Mouse (Mus musculus): Measurements from ENCODE around the gene Rbl1.

GRCm38 (mm10) chr2:157100319-157100605 is 104.1 kb downstream of the Rbl1 start:
- TF ChIP-seq CTCF (IDR thresholded peaks at IDR 0.05 in 2 of 3, conservative IDR thresholded peaks at IDR 0.05 in 1 of 3; ENCODE audit: control insufficient read depth in 1 of 3, insufficient read depth in 1 of 3, low read depth in 2 of 3, low read length in 3 of 3, poor library complexity in 1 of 3, severe bottlenecking in 1 of 3) (no peak), GATA1 (IDR thresholded peaks at IDR 0.05; ENCODE audit: low read depth, low read length) (no peak), CHD2 (IDR thresholded peaks at IDR 0.05; ENCODE audit: low read length) (no peak), SIN3A (IDR thresholded peaks at IDR 0.05; ENCODE audit: low read length) (no peak), HCFC1 (IDR thresholded peaks at IDR 0.05; ENCODE audit: low read depth, low read length) (no peak), RCOR1 (IDR thresholded peaks at IDR 0.05; ENCODE audit: low read depth, low read length) (no peak), MAX (IDR thresholded peaks at IDR 0.05; ENCODE audit: low read length) (no peak), JUND (IDR thresholded peaks at IDR 0.05; ENCODE audit: low read depth, low read length) (no peak), POLR2AphosphoS2 (IDR thresholded peaks at IDR 0.05; ENCODE audit: low read length) (no peak)

Data from MEL (cell line).